Mouse (Mus musculus) CH12.LX (cell line): Measurements from ENCODE around the gene Nkx6-2. TPM values are rescaled to one million over a fixed set of nuclear protein-coding genes. Genes with fewer than 3 reads are reported as not detected.

Source experiments
- DNase-seq: peaks from one replicate; pipeline ENCODE4 v3.0.0-alpha.2; 2013; ENCODE audit errors: extremely low read depth
- H3K27ac ChIP-seq: 2 replicates; pipeline ENCODE4 v1.5.1; 2012; ENCODE audit warnings: low read depth, mild to moderate bottlenecking, control low read depth, moderate library complexity; ENCODE audit not compliant: insufficient read depth
- H3K27me3 ChIP-seq: replicated peaks from 2 replicates; pipeline ENCODE3; 2012; ENCODE audit warnings: inconsistent platforms
- H3K36me3 ChIP-seq, 2 experiments: replicated peaks in 1 of 2; 2 replicates each; pipeline versions ENCODE3 to v1.6.1; 2012; ENCODE audit warnings: inconsistent platforms in 1 of 2, low read length in 1 of 2, mild to moderate bottlenecking in 1 of 2, mixed read lengths in 1 of 2, moderate library complexity in 1 of 2; ENCODE audit not compliant: control insufficient read depth in 1 of 2, insufficient read depth in 1 of 2
- H3K4me1 ChIP-seq, 2 experiments: 2 replicates each; pipeline ENCODE4 v1.6.1; 2012; ENCODE audit warnings: inconsistent platforms in 1 of 2, moderate library complexity in 1 of 2; ENCODE audit not compliant: insufficient read depth in 2 of 2, control insufficient read depth in 1 of 2
- H3K4me2 ChIP-seq: 2 replicates; pipeline ENCODE4 v1.6.1; 2012; ENCODE audit warnings: low read depth, mild to moderate bottlenecking, control low read depth; ENCODE audit not compliant: poor library complexity, insufficient read depth, severe bottlenecking
- H3K4me3 ChIP-seq, 3 experiments: fragments of 150-350 bp in 1 of 3; sonication (generic) in 1 of 3; replicated peaks in 1 of 3; 2 replicates each; pipeline versions ENCODE3 to v1.5.1; 2011 to 2012; ENCODE audit warnings: low read depth in 2 of 3, low read length in 2 of 3, mild to moderate bottlenecking in 2 of 3, moderate library complexity in 2 of 3, control low read depth in 1 of 3, improper control_type of control experiment in 1 of 3, inconsistent platforms in 1 of 3, mixed read lengths in 1 of 3; ENCODE audit not compliant: poor library complexity in 1 of 3
- H3K79me2 ChIP-seq: replicated peaks from 2 replicates; pipeline ENCODE4 v1.6.1; 2012; ENCODE audit warnings: mild to moderate bottlenecking, moderate library complexity; ENCODE audit not compliant: control insufficient read depth, poor library complexity, insufficient read depth, severe bottlenecking; ENCODE audit errors: extremely low read depth
- H3K9ac ChIP-seq: 2 replicates; pipeline ENCODE4 v1.6.1; 2012; ENCODE audit warnings: low read depth, mild to moderate bottlenecking, control low read depth, moderate library complexity; ENCODE audit not compliant: insufficient read depth
- H3K9me3 ChIP-seq: replicated peaks from 2 replicates; pipeline ENCODE3; 2012; ENCODE audit warnings: low read length, inconsistent platforms, mixed read lengths
- CHD2 ChIP-seq: IDR thresholded peaks from 2 replicates; pipeline ENCODE4 v1.6.1; 2011; ENCODE audit warnings: low read length, improper control_type of control experiment
- E2F4 ChIP-seq: IDR thresholded peaks from 2 replicates; pipeline ENCODE4 v1.6.1; 2011; ENCODE audit warnings: low read depth, low read length, improper control_type of control experiment; ENCODE audit not compliant: insufficient replicate concordance
- GABPA ChIP-seq: IDR thresholded peaks from 2 replicates; pipeline ENCODE4 v1.6.1; 2012; ENCODE audit warnings: low read depth, low read length, improper control_type of control experiment, inconsistent platforms; ENCODE audit not compliant: insufficient replicate concordance
- HCFC1 ChIP-seq: IDR thresholded peaks from 2 replicates; pipeline ENCODE4 v1.6.1; 2012; ENCODE audit warnings: low read depth, mild to moderate bottlenecking, inconsistent platforms, low read length, improper control_type of control experiment
- IRF4 ChIP-seq: IDR thresholded peaks from 2 replicates; pipeline ENCODE4 v1.6.1; 2014; ENCODE audit warnings: low read depth, mild to moderate bottlenecking, inconsistent platforms, low read length, improper control_type of control experiment
- JUN ChIP-seq: IDR thresholded peaks from 2 replicates; pipeline ENCODE4 v1.6.1; 2011; ENCODE audit warnings: low read depth, mild to moderate bottlenecking, low read length, improper control_type of control experiment, moderate library complexity; ENCODE audit not compliant: insufficient read depth
- JUND ChIP-seq: conservative IDR thresholded peaks from 2 replicates; pipeline ENCODE4 v1.6.1; 2011; ENCODE audit warnings: low read depth, low read length, improper control_type of control experiment
- KAT2A ChIP-seq: IDR thresholded peaks from 2 replicates; pipeline ENCODE4 v1.6.1; 2012; ENCODE audit warnings: low read length, improper control_type of control experiment, inconsistent platforms; ENCODE audit not compliant: insufficient replicate concordance
- MAFK ChIP-seq: IDR thresholded peaks from 2 replicates; pipeline ENCODE4 v1.6.1; 2011; ENCODE audit warnings: low read length, improper control_type of control experiment; ENCODE audit not compliant: insufficient replicate concordance
- MAX ChIP-seq: IDR thresholded peaks from 2 replicates; pipeline ENCODE4 v1.6.1; 2011; ENCODE audit warnings: low read length, improper control_type of control experiment
- MAZ ChIP-seq: IDR thresholded peaks from 2 replicates; pipeline ENCODE4 v1.6.1; 2012; ENCODE audit warnings: low read depth, mild to moderate bottlenecking, inconsistent platforms, low read length, improper control_type of control experiment, moderate library complexity
- MEF2A ChIP-seq: IDR thresholded peaks from 2 replicates; pipeline ENCODE4 v1.6.1; 2014; ENCODE audit warnings: low read depth, mild to moderate bottlenecking, inconsistent platforms, low read length, improper control_type of control experiment, borderline replicate concordance
- MXI1 ChIP-seq: IDR thresholded peaks from 2 replicates; pipeline ENCODE4 v1.6.1; 2011; ENCODE audit warnings: mild to moderate bottlenecking, low read depth, low read length, improper control_type of control experiment
- MYC ChIP-seq: IDR thresholded peaks from 2 replicates; pipeline ENCODE4 v1.6.1; 2011; ENCODE audit warnings: low read depth, mild to moderate bottlenecking, improper control_type of control experiment, low read length
- PAX5 ChIP-seq: IDR thresholded peaks from 2 replicates; pipeline ENCODE4 v1.6.1; 2012; ENCODE audit warnings: low read length, inconsistent platforms, mixed read lengths
- RCOR1 ChIP-seq: conservative IDR thresholded peaks from 2 replicates; pipeline ENCODE4 v1.6.1; 2012; ENCODE audit warnings: low read depth, mild to moderate bottlenecking, inconsistent platforms, low read length, improper control_type of control experiment
- TBP ChIP-seq: conservative IDR thresholded peaks from 2 replicates; pipeline ENCODE4 v1.6.1; 2011; ENCODE audit warnings: low read depth, low read length, improper control_type of control experiment
- TCF12 ChIP-seq: IDR thresholded peaks from 2 replicates; pipeline ENCODE4 v1.6.1; 2014; ENCODE audit warnings: low read depth, mild to moderate bottlenecking, inconsistent platforms, low read length, improper control_type of control experiment
- USF1 ChIP-seq: IDR thresholded peaks from 2 replicates; pipeline ENCODE4 v1.6.1; 2014; ENCODE audit warnings: low read depth, mild to moderate bottlenecking, inconsistent platforms, low read length, improper control_type of control experiment
- USF2 ChIP-seq: conservative IDR thresholded peaks from 2 replicates; pipeline ENCODE4 v1.6.1; 2011; ENCODE audit warnings: low read depth, low read length, improper control_type of control experiment
- ZKSCAN1 ChIP-seq: IDR thresholded peaks from 2 replicates; pipeline ENCODE4 v1.6.1; 2012; ENCODE audit warnings: low read depth, inconsistent platforms, low read length, improper control_type of control experiment, borderline replicate concordance
- ZNF384 ChIP-seq: IDR thresholded peaks from 2 replicates; pipeline ENCODE4 v1.6.1; 2012; ENCODE audit warnings: low read depth, low read length, improper control_type of control experiment, inconsistent platforms
- dilution Hi-C: fragments of 300-500 bp; cut with MboI; formaldehyde crosslinking; loops from 2 replicates; pipeline ENCODE4 v1.14.3; 2020; ENCODE audit warnings: low sequenced_read_pairs; ENCODE audit not compliant: extremely low pct_unique_long_range_greater_than_20kb, extremely low pct_ligation_motif_present
- in situ Hi-C: fragments of 300-500 bp; cut with MboI; formaldehyde crosslinking; loops from 3 replicates; pipeline ENCODE4 v1.14.3; 2019; ENCODE audit warnings: low sequenced_read_pairs, low pct_ligation_motif_present, low pct_unique_long_range_greater_than_20kb, mixed read lengths
- polyA plus RNA-seq: library from polyadenylated mRNA; unstranded; fragments of >175 nt; gene quantifications from 2 replicates; pipeline ENCODE4 v1.2.1, GENCODE M21; 2012; ENCODE audit warnings: low read depth; ENCODE audit not compliant: insufficient read length
- total RNA-seq, 2 experiments: library from RNA; depleted of rRNA; stranded (reverse); fragments of 300-350 nt in 1 of 2; fragments of >200 nt in 1 of 2; gene quantifications; 2 replicates each; pipeline ENCODE4 v1.2.3; 2012 to 2014

Gene Nkx6-2
- total and polyA plus RNA-seq, 3 experiments: not detected

GRCm38 (mm10) chr7:139538541-139538940 lies 44.1 kb downstream of the Nkx6-2 start:
- H3K9me3 ChIP-seq: no peaks in the 10 kb centered on the region
- TF ChIP-seq MAFK (no peak), MAX (no peak), HCFC1 (no peak), RCOR1 (no peak), TBP (no peak), MAZ (no peak), USF2 (no peak), KAT2A (no peak), MEF2A (no peak), IRF4 (no peak), MYC (no peak), E2F4 (no peak), USF1 (no peak), MXI1 (no peak), GABPA (no peak), JUND (no peak), ZNF384 (no peak), JUN (no peak)
- no peaks in the 10 kb centered on the region for H3K27me3 ChIP-seq
- DNase-seq: no peak
- H3K4me3 ChIP-seq: no peak overlapping the region
- H3K27ac ChIP-seq: no peak overlapping the region
- H3K4me1 ChIP-seq: peaks cover 0 to 5% of the 10 kb centered on the region in 2 experiments; a peak in 2 of 4 replicates
- H3K4me2 ChIP-seq: no peak overlapping the region
- peaks cover 0 to 30% of the 10 kb centered on the region in 2 experiments for H3K36me3 ChIP-seq
- no peak overlapping the region for H3K9ac ChIP-seq
- in situ Hi-C loops: no loop called here
- dilution Hi-C loops: no loop called here
- H3K79me2 ChIP-seq: no peaks in the 10 kb centered on the region

- H3K9ac ChIP-seq: no peak overlapping the region
- no peak overlapping the region for H3K4me3 ChIP-seq
- H3K27me3 ChIP-seq: no peaks in the 10 kb centered on the region
- H3K79me2 ChIP-seq: no peaks in the 10 kb centered on the region
- H3K36me3 ChIP-seq: peaks cover 0 to 26% of the 10 kb centered on the region in 2 experiments
- TF ChIP-seq ZNF384 (no peak), PAX5 (no peak), KAT2A (no peak), ZKSCAN1 (no peak), TCF12 (no peak), MYC (no peak), CHD2 (no peak)
- H3K27ac ChIP-seq: no peak overlapping the region
- no peaks in the 10 kb centered on the region for H3K9me3 ChIP-seq
- H3K4me2 ChIP-seq: no peak overlapping the region
- in situ Hi-C loops: no loop called here
- DNase-seq: no peak
- H3K4me1 ChIP-seq: peaks cover 0 to 5% of the 10 kb centered on the region in 2 experiments; a peak in 2 of 4 replicates
- dilution Hi-C loops: no loop called here
Observed at GRCm38 (mm10) chr7:139537831-139538230, 44.8 kb downstream of the Nkx6-2 start.
